Mouse (Mus musculus): ENCODE data around the gene Gm20388.

DNA sequence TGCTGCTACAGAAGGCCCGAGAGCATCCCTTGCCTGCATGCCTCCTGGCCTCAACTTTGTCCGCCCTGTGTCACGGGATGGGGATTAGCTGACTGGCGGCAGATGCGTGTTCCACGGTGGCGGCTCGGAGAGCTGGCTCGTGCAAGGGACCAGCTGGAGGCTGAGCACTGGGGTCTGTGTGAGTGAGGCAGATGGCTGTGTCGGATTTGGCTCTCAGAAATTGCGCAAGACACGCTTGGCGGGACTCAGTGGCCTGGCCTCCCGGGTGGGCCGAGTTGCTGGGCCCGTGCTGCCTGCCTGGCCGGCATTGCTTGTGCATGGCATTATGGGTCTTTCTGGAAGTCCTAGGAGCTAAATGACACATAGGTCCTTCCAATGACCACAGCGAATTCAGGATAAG is 398.7 kb downstream of the Gm20388 start:
- TF ChIP-seq CTCF (IDR thresholded peaks at IDR 0.05; ENCODE audit: insufficient read depth, low read depth, low read length) (no peak), POLR2A (IDR thresholded peaks at IDR 0.05; ENCODE audit: insufficient read depth, low read depth, low read length) (no peak)

All from olfactory bulb, adult 2 months (tissue).